Comparison of ENCODE assay signal across 8 mouse cellular contexts in the genomic region with DNA sequence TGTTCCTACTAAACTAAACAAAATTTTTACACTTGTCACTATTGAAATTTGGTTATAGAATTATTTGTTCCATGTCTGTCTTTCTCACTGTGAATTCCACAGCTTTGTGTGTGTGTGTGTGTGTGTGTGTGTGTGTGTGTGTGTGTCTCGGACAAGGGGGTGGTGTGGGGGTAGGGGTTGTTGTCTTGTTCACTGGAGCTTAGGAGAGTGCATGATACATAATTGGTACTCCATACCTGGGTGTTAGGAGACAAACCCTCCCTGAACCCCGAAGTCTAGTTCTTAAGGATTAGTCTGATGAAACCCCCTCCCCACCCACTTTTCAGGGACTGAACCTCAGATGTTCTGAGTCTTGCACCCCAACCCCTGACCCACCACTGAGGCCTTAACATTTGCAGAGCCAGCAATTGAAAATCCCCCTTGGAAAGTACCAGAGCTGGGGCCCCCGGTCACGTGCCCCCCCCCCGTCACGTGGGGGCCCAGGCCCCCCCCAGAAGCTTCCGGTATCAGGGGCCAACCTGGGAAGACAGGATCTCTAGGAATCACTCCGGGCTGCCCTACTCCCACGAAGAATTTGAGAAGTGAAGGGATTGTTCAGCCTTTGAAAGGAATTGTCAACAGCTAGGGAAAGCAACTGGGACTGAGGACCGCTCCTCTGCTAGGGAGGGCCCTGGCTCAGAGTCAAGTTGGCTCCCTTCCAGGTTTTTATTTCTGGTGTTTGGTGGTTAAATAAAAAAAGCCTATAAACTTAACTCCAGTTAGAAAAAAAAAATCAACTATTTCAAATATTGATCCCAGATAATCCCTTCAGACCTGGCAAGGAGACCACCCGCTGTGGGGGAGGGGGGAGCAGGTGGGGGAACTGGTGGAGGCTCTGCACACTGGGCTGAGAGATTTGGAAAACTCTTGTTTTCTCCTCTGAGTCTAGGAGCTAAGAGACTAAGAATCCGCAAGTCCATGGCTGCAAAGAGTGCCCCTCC.
DNase-seq lines count a peak whose midpoint lies in the region; ATAC-seq lines count a peak whose summit lies in the region.

No protein-coding gene starts in this region.

- peaks cover 6% of the 10 kb centered on the region; the same call in 1 of the 2 replicates for H3K27me3 ChIP-seq in forebrain, embryonic 15.5 days
- no peaks in the 10 kb centered on the region for H3K27me3 ChIP-seq in lung, embryonic 15.5 days

- WGBS in forebrain, embryonic 15.5 days = 14% methylated on average over 12 of the region's 12 CpGs
- 12% methylated on average over 12 of the region's 12 CpGs for WGBS in lung, embryonic 15.5 days

- H3K9me3 ChIP-seq in forebrain, embryonic 15.5 days = no peaks in the 10 kb centered on the region
- no peaks in the 10 kb centered on the region for H3K9me3 ChIP-seq in lung, embryonic 15.5 days

- 0 out of 2 replicates have a peak overlapping the region, but pooled peaks have one; percentile 6 for H3K4me3 ChIP-seq in forebrain, embryonic 15.5 days
- H3K4me3 ChIP-seq in lung, embryonic 15.5 days = 0 out of 2 replicates have a peak overlapping the region, but pooled peaks have one; percentile 8

- intact Hi-C loops in heart, postnatal 25 days (cut with DNase I) = loop anchor here (2.0 to 5.0 kb wide), 2 partner anchors 79 to 201 kb away; partner anchors contain the start of gene Tgfbr3

- ATAC-seq in forebrain, embryonic 15.5 days (replicated peaks) = peak; percentile 85
- peak; percentile 70 for ATAC-seq in lung, embryonic 15.5 days (ENCODE audit: borderline replicate concordance, extremely low read depth, low FRiP score, low TSS enrichment)

- peak overlapping the region; percentile 54 for H3K27ac ChIP-seq in forebrain, embryonic 15.5 days (replicated peaks)
- H3K27ac ChIP-seq in lung, embryonic 15.5 days = peak overlapping the region; percentile 96

- DNase-seq in 3T3-L1 (ENCODE audit: low read depth, low spot score) (peak; percentile 90), NIH3T3 (ENCODE audit: low read depth) (peak; percentile 93)
- peak; percentile 69 for DNase-seq in heart, postnatal 25 days (ENCODE audit: low spot score)
- peak; percentile 84 to 93 for DNase-seq in kidney, postnatal 25 days
- DNase-seq in right cerebral cortex, postnatal 14 days = peak; percentile 72
- DNase-seq in thymus, postnatal 14 days = no peak

- H3K9ac ChIP-seq in forebrain, embryonic 15.5 days (replicated peaks) = no peak overlapping the region
- no peak overlapping the region for H3K9ac ChIP-seq in lung, embryonic 15.5 days

- no peaks in the 10 kb centered on the region for H3K36me3 ChIP-seq in forebrain, embryonic 15.5 days
- no peaks in the 10 kb centered on the region for H3K36me3 ChIP-seq in lung, embryonic 15.5 days

- H3K4me2 ChIP-seq in forebrain, embryonic 15.5 days (replicated peaks) = peak overlapping the region; percentile 36
- H3K4me2 ChIP-seq in lung, embryonic 15.5 days = peak overlapping the region; percentile 43

- H3K4me1 ChIP-seq in forebrain, embryonic 15.5 days = peaks cover 9% of the 10 kb centered on the region
- peaks cover 45% of the 10 kb centered on the region for H3K4me1 ChIP-seq in lung, embryonic 15.5 days
